Mouse (Mus musculus) layer of hippocampus, adult 2 months (tissue): ENCODE measurements at regions not wholly inside any gene's neighbourhood (a gene's known extent, or its start where the extent isn't known, plus 50 kb on each side); places are given as distances from the start of the nearest gene placed in this dataset.

Source experiments
- DNase-seq, 2 experiments: peaks; one replicate each; pipeline ENCODE4 v3.0.0; 2022; ENCODE audit warnings: low spot score in 2 of 2
- H3K27ac ChIP-seq: fragments of 200-600 bp; 2 replicates; pipeline ENCODE4 v1.8.1; 2022
- H3K4me3 ChIP-seq: fragments of 200-600 bp; 2 replicates; pipeline ENCODE4 v1.8.1; 2022; ENCODE audit warnings: mild to moderate bottlenecking
- CTCF ChIP-seq: fragments of 200-600 bp; conservative IDR thresholded peaks from 2 replicates; pipeline ENCODE4 v1.8.1; 2022; ENCODE audit warnings: antibody characterized with exemption, mild to moderate bottlenecking, moderate library complexity

GRCm38 (mm10) chr11:17324651-17325050, 67.3 kb downstream of the C1d start:
- DNase-seq: no peak
- no peak overlapping the region for H3K4me3 ChIP-seq
- TF ChIP-seq CTCF: no peak
- H3K27ac ChIP-seq: no peak overlapping the region

GRCm38 (mm10) chr11:17325731-17326646, 68.6 kb downstream of the C1d start:
- no peak overlapping the region for H3K4me3 ChIP-seq
- TF ChIP-seq CTCF: no peak
- DNase-seq: no peak
- H3K27ac ChIP-seq: no peak overlapping the region

GRCm38 (mm10) chr11:17326695-17327094, 69.3 kb downstream of the C1d start:
- DNase-seq: no peak
- no peak overlapping the region for H3K4me3 ChIP-seq
- no peak for TF ChIP-seq CTCF
- no peak overlapping the region for H3K27ac ChIP-seq

GRCm38 (mm10) chr11:17351476-17351875, 94.1 kb downstream of the C1d start:
- Histone ChIP-seq H3K27ac (peak overlapping the region; percentile 84), H3K4me3 (no peak overlapping the region)
- no peak for TF ChIP-seq CTCF
- DNase-seq: peak; percentile 14 to 39

GRCm38 (mm10) chr11:17352148-17353130, 95.1 kb downstream of the C1d start:
- no peak for TF ChIP-seq CTCF
- peak in 1 of 2 experiments; percentile 21 for DNase-seq
- peak overlapping the region; percentile 84 for H3K27ac ChIP-seq
- no peak overlapping the region for H3K4me3 ChIP-seq

GRCm38 (mm10) chr11:17359698-17360254, 102.4 kb downstream of the C1d start:
- H3K4me3 ChIP-seq: no peak overlapping the region
- no peak for DNase-seq
- TF ChIP-seq CTCF: no peak
- no peak overlapping the region for H3K27ac ChIP-seq

GRCm38 (mm10) chr11:17377859-17378258, 120.5 kb downstream of the C1d start:
- no peak overlapping the region for H3K4me3 ChIP-seq
- no peak for TF ChIP-seq CTCF
- H3K27ac ChIP-seq: no peak overlapping the region
- no peak for DNase-seq

GRCm38 (mm10) chr11:17386756-17387155, 129.4 kb downstream of the C1d start:
- no peak overlapping the region for H3K4me3 ChIP-seq
- DNase-seq: peak in 1 of 2 experiments; percentile 32
- no peak for TF ChIP-seq CTCF
- H3K27ac ChIP-seq: no peak overlapping the region

GRCm38 (mm10) chr11:17393832-17394231, 136.5 kb downstream of the C1d start:
- Histone ChIP-seq H3K4me3 (no peak overlapping the region), H3K27ac (no peak overlapping the region)
- TF ChIP-seq CTCF: no peak
- DNase-seq: no peak

- TF ChIP-seq CTCF: no peak
- no peak overlapping the region for H3K4me3 ChIP-seq
- H3K27ac ChIP-seq: no peak overlapping the region
Observed at GRCm38 (mm10) chr11:17414531-17414930, 157.2 kb downstream of the C1d start.

GRCm38 (mm10) chr11:17415144-17415543, 157.8 kb downstream of the C1d start:
- TF ChIP-seq CTCF: no peak

More at GRCm38 (mm10) chr11:17414531-17414930, 157.2 kb downstream of the C1d start:
- no peak for DNase-seq

GRCm38 (mm10) chr11:17417656-17418289, 160.4 kb downstream of the C1d start:
- TF ChIP-seq CTCF: no peak
- Histone ChIP-seq H3K4me3 (no peak overlapping the region), H3K27ac (no peak overlapping the region)
- DNase-seq: no peak

More at GRCm38 (mm10) chr11:17415144-17415543, 157.8 kb downstream of the C1d start:
- DNase-seq: no peak
- no peak overlapping the region for H3K27ac ChIP-seq
- H3K4me3 ChIP-seq: no peak overlapping the region
